Mouse (Mus musculus): Measurements from ENCODE around the gene Slc24a3.

Slc24a3 gene

DNA sequence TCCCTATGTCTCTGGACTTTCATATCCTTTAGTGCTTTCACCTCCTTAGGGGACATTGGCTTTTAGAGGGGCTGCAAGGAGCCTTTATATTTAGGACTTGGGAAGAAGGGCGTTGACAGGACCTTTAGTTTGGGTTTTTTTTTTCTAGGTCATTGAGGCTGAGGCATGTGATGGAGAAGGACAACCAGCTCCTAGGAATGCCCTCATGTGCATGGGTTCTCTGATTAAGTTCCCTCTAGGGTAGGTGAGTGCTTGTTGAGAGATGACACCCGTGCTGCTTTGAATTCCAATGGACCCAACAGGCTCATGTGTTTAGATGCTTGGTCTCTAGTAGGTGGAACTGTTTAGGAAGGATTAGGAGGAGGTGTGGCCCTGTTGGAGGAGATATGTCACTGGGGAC, 509.4 kb downstream of the Slc24a3 start:
- DNase-seq (ENCODE audit: low read depth, low spot score) = no peak

- no peak for DNase-seq (ENCODE audit: low read depth, low spot score)
These were observed 512.6 kb downstream of the Slc24a3 start for GRCm38 (mm10) chr2:145680141-145680540.

GRCm38 (mm10) chr2:145680762-145681161, 513.2 kb downstream of the Slc24a3 start:
- DNase-seq (ENCODE audit: low read depth, low spot score) = no peak

GRCm38 (mm10) chr2:145681626-145682025, 514.1 kb downstream of the Slc24a3 start:
- no peak for DNase-seq (ENCODE audit: low read depth, low spot score)

DNA sequence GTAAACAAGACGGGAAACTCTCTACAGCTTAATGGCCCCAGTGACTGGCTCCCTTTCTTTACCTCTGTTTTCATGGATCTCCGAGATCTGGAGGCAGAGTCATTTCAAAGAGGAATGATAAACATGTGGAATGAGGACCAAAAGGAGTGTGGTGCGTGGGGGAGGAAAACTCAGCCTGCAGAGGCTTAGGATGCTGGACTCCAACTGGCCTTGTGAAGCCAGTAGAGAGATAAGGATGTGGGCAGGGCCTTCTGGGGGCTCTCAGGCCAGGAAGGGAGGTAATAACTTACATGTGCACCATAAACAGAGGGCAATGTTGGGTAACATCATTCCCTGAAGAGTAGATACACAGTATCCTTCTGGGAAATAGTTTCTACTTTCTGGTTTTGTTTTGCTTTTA, 515.4 kb downstream of the Slc24a3 start:
- no peak for DNase-seq (ENCODE audit: low read depth, low spot score)

GRCm38 (mm10) chr2:145683536-145683935, 516.0 kb downstream of the Slc24a3 start:
- DNase-seq (ENCODE audit: low read depth, low spot score) = no peak

- no peak for DNase-seq (ENCODE audit: low read depth, low spot score)
These were observed 516.6 kb downstream of the Slc24a3 start for GRCm38 (mm10) chr2:145684151-145684550.

- no peak for DNase-seq (ENCODE audit: low read depth, low spot score)
These were observed 517.3 kb downstream of the Slc24a3 start for GRCm38 (mm10) chr2:145684891-145685290.

GRCm38 (mm10) chr2:145686017-145686416, 518.5 kb downstream of the Slc24a3 start:
- DNase-seq (ENCODE audit: low read depth, low spot score) = no peak

DNA sequence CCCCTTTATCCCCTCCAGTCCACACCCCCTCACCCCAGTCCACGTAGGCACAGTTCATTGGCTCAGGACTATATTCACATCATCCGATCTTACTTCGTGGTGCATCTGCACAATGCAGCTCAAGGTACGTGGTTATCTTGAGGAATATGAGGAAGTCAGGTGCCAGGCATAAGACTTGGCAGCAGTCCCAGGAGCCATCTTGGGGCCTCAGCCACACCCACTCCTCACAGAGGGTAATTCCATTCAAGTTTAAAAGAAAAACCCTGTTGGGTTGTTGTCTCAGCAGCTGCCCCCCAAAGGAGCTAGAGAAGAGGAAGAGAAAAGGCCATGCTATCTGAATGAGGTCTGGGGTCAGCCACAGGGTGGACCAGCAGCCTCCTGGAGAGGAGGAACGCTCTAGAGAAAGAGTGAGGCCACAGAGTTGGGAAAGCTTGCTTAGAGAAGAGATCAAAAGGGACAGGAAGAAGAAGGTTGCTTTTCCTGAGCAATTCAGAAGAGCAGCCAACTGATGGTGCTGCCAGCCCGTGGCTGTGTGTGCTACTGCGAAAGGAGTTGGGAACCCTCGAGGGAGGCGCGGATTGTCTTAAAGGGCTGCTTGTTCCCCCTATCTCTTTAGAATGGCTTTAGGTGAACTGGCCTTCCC, 523.9 kb downstream of the Slc24a3 start:
- no peak for DNase-seq (ENCODE audit: low read depth, low spot score)
